Mouse (Mus musculus) brain, adult 2 months (tissue): ENCODE measurements around the gene Ntrk2.
A peak's percentile ranks its signal among the peaks of the same experiment; 100 is the strongest.

Source experiments
- DNase-seq: peaks from one replicate; pipeline ENCODE4 v3.0.0; 2011; ENCODE audit warnings: low read depth, low spot score

Ntrk2 gene

GRCm38 (mm10) chr13:58806397-58806892, at the start of gene Ntrk2:
Gene Ntrk2, plus strand, starts transcription at chr13:58806569.
- DNase-seq: peak; percentile 97

- DNase-seq: no peak
Observed at GRCm38 (mm10) chr13:58761003-58761630, 45.3 kb upstream of the Ntrk2 start.

- DNase-seq: no peak
Observed at GRCm38 (mm10) chr13:58768258-58768657, 38.1 kb upstream of the Ntrk2 start.

GRCm38 (mm10) chr13:58769438-58769837, 36.9 kb upstream of the Ntrk2 start:
- DNase-seq: no peak

GRCm38 (mm10) chr13:58779261-58779660, 27.1 kb upstream of the Ntrk2 start:
- DNase-seq: no peak

- DNase-seq: peak; percentile 87
Observed at GRCm38 (mm10) chr13:58786476-58786875, 19.9 kb upstream of the Ntrk2 start.

- no peak for DNase-seq
Observed at GRCm38 (mm10) chr13:58790741-58791140, 15.6 kb upstream of the Ntrk2 start.

- no peak for DNase-seq
Observed at GRCm38 (mm10) chr13:58797386-58797785, 9.0 kb upstream of the Ntrk2 start.

- DNase-seq: no peak
Observed at GRCm38 (mm10) chr13:58801291-58801690, 5.1 kb upstream of the Ntrk2 start.

- DNase-seq: no peak
Observed at GRCm38 (mm10) chr13:58803882-58804281, 2.5 kb upstream of the Ntrk2 start.

- DNase-seq: no peak
Observed at GRCm38 (mm10) chr13:58805833-58806232, 536 bp upstream of the Ntrk2 start.

- DNase-seq: peak; percentile 83
Observed at GRCm38 (mm10) chr13:58806896-58807628, 693 bp downstream of the Ntrk2 start.

- DNase-seq: peak; percentile 96
Observed at GRCm38 (mm10) chr13:58807629-58808363, 1.4 kb downstream of the Ntrk2 start.

GRCm38 (mm10) chr13:58808381-58808821, 2.0 kb downstream of the Ntrk2 start:
- peak; percentile 88 for DNase-seq

- peak; percentile 81 for DNase-seq
Observed at GRCm38 (mm10) chr13:58809930-58810329, 3.6 kb downstream of the Ntrk2 start.

GRCm38 (mm10) chr13:58824752-58825151, 18.4 kb downstream of the Ntrk2 start:
- peak; percentile 47 for DNase-seq

- peak; percentile 89 for DNase-seq
Observed at GRCm38 (mm10) chr13:58826356-58827197, 20.2 kb downstream of the Ntrk2 start.

- DNase-seq: no peak
Observed at GRCm38 (mm10) chr13:58831999-58832398, 25.6 kb downstream of the Ntrk2 start.

GRCm38 (mm10) chr13:58834726-58835125, 28.4 kb downstream of the Ntrk2 start:
- DNase-seq: peak; percentile 91

- DNase-seq: no peak
Observed at GRCm38 (mm10) chr13:58836891-58837290, 30.5 kb downstream of the Ntrk2 start.

- no peak for DNase-seq
Observed at GRCm38 (mm10) chr13:58838110-58838509, 31.7 kb downstream of the Ntrk2 start.
